Mouse (Mus musculus) spleen, adult 2 months (tissue): Measurements from ENCODE around the gene Cutal.

Experiments used
- CTCF ChIP-seq: fragments of 200-500 bp; IDR thresholded peaks from 2 replicates; pipeline ENCODE4 v1.5.1; 2011; ENCODE audit warnings: mild to moderate bottlenecking, inconsistent platforms; ENCODE audit not compliant: insufficient read depth, insufficient read length, insufficient replicate concordance; ENCODE audit errors: extremely low read depth
- POLR2A ChIP-seq: fragments of 200-500 bp; IDR thresholded peaks from 2 replicates; pipeline ENCODE4 v1.6.1; 2011; ENCODE audit warnings: low read depth, low read length, inconsistent platforms

DNA sequence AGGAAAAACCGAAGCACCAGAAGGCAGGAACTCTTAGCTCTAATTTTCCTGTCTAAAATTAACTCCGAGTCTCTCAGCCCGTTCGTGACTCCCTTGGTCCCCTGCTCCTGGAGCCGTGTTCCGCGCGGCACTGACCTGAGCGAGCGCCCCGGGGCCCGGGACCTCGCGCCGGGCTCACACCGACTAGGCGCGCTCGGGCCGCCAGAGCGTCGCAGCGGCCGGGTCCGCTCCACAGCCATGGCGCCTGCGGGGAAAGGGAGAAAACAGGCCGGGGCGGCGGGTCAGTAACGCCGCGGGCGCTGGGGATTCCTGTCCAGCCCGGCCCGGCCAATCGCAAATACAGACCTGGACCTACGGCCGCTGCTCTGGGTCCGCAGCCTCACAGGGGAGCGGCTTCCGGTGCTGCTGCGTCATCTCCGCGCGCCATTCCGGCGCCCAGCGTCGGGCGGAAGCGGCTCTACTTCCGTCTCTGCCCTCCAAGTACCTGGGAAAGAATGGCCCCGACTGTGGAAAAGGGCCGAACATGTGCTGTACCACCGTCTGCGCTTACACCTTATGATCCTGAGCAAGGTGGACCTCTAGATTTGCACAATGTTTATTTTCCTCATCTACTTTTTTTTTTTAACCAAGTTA lies 48.3 kb upstream of the Cutal start, which contains the start of gene Fbxw2:
- peak; percentile 55 for TF ChIP-seq POLR2A
- no peak for TF ChIP-seq CTCF
